Mouse (Mus musculus): ENCODE data around the gene Fam193a. TPM values are rescaled to one million over a fixed set of nuclear protein-coding genes. Genes with fewer than 3 reads are reported as not detected.

Fam193a gene
- polyA plus RNA-seq, 1 experiment from 2014 or later = 4.9 TPM

DNA sequence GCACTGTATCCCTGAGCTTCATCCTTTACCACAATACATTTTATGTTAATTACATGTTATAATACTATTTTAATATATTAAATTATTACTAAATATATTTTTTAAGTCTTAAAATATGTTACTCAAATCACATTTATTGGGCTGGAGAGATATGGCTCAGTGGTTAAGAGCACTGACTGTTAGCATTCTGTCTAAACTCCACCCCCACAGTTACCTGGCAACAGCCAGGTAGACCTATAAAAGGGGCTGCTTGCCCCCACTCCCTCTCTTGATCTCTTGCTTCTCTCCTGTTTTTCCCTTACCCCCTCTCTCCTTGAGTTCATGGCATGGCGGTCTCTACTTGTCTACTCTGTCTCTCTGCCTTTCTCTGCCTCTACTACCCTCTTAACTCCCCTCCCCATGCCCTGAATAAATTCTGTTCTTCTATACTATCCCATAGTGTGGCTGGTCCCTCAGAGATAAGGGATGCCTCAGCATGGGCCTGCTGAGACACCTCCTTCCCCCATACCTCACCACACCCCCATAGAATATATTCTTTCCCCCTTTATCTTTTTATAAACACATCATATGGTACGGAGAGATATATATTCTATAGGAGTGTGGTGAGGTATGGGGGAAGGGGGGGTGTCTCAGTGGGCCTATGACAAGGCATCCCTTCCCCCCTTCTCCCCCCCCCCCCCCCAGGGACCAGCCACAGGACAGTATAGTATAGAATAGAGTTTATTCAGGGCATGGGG lies 98.5 kb downstream of the Fam193a start:
- Histone ChIP-seq H3K9ac (peak overlapping the region; percentile 39; the same call in 1 of the 2 replicates), H3K27me3 (replicated peaks) (no peaks in the 10 kb centered on the region), H3K4me1 (peaks cover 41% of the 10 kb centered on the region), H3K27ac (peak overlapping the region; percentile 82), H3K4me2 (peak overlapping the region; percentile 55), H3K36me3 (peaks cover 78% of the 10 kb centered on the region), H3K4me3 (no peak overlapping the region; the same call in 1 of the 2 replicates), H3K9me3 (replicated peaks) (no peaks in the 10 kb centered on the region)
- WGBS (ENCODE audit: insufficient replicate concordance) = 42% methylated on average over 2 of the region's 2 CpGs
- ATAC-seq = peak; percentile 99

DNA sequence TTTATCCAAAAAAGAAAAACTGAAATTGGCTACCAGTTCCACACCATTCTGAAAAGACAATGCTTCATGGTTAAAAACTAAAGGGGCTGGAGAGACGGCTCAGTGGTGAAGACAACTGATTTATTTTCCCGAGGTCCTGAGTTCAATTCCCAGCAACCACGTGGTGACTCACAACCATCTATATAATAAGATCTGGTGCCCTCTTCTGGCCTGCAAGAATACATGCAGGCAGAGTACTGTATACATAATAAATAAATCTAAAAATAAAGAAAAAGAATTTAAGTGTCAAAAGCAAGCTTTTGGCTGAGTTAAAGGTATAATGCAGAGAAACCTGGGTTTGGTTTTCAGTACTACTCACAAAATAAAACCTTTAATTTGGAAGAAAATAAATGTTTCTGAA lies 111.2 kb downstream of the Fam193a start:
- H3K27ac ChIP-seq = no peak overlapping the region
- no peaks in the 10 kb centered on the region for H3K4me1 ChIP-seq
- no peaks in the 10 kb centered on the region for H3K9me3 ChIP-seq (replicated peaks)
- no peak for ATAC-seq
- H3K36me3 ChIP-seq = peaks cover 73% of the 10 kb centered on the region
- H3K9ac ChIP-seq = no peak overlapping the region
- H3K27me3 ChIP-seq (replicated peaks) = no peaks in the 10 kb centered on the region
- H3K4me2 ChIP-seq = no peak overlapping the region
- 74% methylated on average over 3 of the region's 3 CpGs for WGBS (ENCODE audit: insufficient replicate concordance)
- no peak overlapping the region for H3K4me3 ChIP-seq

DNA sequence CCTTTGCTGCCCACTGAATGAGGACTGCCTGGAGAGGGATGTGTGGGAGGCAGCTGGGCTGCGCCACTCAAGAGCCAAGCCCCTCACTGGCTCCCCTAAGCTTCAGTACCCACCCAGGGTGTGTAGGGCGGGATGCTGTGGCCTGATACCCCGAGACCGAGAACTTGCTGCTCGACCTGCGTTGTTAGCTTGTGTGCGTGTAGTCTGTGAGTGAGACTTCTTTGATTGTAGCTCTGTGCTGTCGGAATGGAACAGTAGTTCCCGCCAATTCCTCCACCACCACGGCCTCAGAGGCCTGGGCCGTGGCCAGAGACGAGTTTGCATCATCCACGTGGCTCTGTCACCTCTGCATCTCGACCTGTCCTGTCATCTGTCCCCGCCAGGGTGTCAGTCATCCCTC lies 116.0 kb downstream of the Fam193a start:
- Histone ChIP-seq H3K4me2 (no peak overlapping the region), H3K4me3 (no peak overlapping the region), H3K9me3 (replicated peaks) (no peaks in the 10 kb centered on the region), H3K27ac (no peak overlapping the region), H3K27me3 (replicated peaks) (no peaks in the 10 kb centered on the region), H3K9ac (no peak overlapping the region), H3K36me3 (peaks cover 38% of the 10 kb centered on the region), H3K4me1 (no peaks in the 10 kb centered on the region)
- no peak for ATAC-seq
- 86% methylated on average over 15 of the region's 15 CpGs for WGBS (ENCODE audit: insufficient replicate concordance)

DNA sequence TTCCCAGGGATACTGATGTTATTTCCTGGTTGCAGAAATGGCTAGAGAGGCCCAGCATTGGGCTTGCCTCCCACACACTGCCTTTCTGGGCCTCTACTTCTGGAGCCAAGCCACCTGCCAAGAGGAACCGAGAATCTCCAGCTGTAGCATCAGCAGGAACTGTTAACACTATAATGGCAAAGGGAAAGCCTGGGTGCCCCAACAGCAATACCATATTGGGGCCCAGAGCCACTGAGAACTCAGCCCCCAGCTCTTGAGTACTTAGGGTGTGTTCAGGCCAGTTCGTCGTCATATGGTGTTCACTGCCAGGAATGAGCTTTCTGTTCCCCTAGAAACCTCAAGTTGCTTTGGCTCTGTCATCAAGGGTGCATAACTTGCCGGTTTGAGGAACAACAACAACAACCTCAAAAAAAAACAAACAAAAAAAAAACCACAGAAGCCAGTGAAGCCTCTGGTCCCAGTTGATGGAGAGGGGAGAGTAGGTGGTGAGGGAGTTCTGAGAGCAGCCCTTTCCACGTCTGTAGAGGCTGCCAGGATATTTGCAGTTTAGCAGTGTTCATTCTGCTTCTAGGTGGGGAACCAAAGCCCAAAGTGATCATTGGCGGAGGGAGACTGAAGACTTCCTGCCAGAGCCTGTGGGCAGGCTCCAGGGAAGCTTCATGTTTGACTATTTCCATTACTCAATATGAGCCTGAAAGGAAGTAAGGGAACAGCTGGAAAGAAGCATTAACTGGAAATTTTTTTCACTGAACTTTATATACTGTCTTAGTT lies 117.8 kb downstream of the Fam193a start:
- H3K9me3 ChIP-seq (replicated peaks) = no peaks in the 10 kb centered on the region
- H3K9ac ChIP-seq = no peak overlapping the region
- 62% methylated on average over 6 of the region's 6 CpGs for WGBS (ENCODE audit: insufficient replicate concordance)
- H3K4me2 ChIP-seq = no peak overlapping the region
- H3K27ac ChIP-seq = no peak overlapping the region
- ATAC-seq = no peak
- peaks cover 22% of the 10 kb centered on the region for H3K36me3 ChIP-seq
- H3K4me3 ChIP-seq = no peak overlapping the region
- no peaks in the 10 kb centered on the region for H3K27me3 ChIP-seq (replicated peaks)
- H3K4me1 ChIP-seq = no peaks in the 10 kb centered on the region

DNA sequence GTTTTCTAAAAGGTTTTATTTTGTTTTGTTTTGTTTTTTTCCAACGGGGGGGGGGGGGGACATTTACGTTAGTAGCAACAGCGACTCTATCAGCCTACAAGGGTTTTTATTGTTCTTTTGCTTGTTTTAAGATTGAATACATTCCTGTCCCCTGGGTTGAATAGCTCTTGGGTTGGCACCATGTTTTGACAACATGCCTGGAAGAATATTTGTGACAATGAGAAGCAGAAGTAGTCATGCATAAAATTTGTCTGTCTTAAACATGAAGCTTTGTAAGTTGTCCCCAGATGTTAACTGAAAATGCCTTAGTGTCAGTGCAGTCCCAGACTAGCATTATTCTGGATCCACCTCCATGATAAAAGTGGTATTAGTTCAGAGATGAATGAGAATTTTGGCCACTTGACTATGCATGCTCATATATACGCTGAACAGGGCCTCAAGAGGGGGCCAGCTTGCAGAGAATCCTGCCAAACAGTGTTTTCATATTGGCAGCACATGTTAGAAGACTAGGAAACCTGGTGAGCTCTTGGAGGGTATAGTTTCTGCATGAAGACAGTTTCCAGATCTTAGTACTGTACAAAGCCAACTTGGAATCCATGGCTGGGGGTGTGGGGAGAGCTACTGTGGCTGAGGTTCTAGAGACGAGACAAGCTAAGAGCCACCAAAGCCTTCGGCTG lies 119.1 kb downstream of the Fam193a start:
- Histone ChIP-seq H3K4me3 (no peak overlapping the region), H3K4me2 (no peak overlapping the region), H3K4me1 (no peaks in the 10 kb centered on the region), H3K27ac (no peak overlapping the region), H3K36me3 (peaks cover 21% of the 10 kb centered on the region), H3K9ac (no peak overlapping the region), H3K27me3 (replicated peaks) (no peaks in the 10 kb centered on the region), H3K9me3 (replicated peaks) (no peaks in the 10 kb centered on the region)
- no peak for ATAC-seq
- 81% methylated on average over 6 of the region's 6 CpGs for WGBS (ENCODE audit: insufficient replicate concordance)

DNA sequence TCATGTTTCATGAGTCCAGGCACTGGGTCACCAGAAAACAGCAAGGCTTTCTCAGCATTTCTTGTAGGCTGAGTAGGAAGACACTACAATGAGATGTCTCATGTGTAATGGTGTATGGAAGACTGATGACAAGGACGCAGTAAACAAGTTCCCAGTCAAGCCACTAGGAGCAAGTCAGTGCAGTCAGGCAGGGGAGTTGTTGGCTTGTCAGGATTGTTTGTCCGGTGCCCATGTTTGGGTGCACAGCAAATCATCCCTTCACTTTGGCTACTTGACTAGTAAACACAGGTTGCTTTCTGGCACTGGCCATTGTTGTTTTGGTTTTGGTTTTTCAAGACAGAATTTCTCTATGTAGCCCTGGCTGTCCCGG lies 119.7 kb downstream of the Fam193a start:
- 85% methylated on average over 3 of the region's 3 CpGs for WGBS (ENCODE audit: insufficient replicate concordance)
- Histone ChIP-seq H3K4me3 (no peak overlapping the region), H3K9ac (no peak overlapping the region), H3K9me3 (replicated peaks) (no peaks in the 10 kb centered on the region), H3K27ac (no peak overlapping the region), H3K4me2 (no peak overlapping the region), H3K4me1 (no peaks in the 10 kb centered on the region), H3K27me3 (replicated peaks) (no peaks in the 10 kb centered on the region), H3K36me3 (peaks cover 21% of the 10 kb centered on the region)
- ATAC-seq = no peak

DNA sequence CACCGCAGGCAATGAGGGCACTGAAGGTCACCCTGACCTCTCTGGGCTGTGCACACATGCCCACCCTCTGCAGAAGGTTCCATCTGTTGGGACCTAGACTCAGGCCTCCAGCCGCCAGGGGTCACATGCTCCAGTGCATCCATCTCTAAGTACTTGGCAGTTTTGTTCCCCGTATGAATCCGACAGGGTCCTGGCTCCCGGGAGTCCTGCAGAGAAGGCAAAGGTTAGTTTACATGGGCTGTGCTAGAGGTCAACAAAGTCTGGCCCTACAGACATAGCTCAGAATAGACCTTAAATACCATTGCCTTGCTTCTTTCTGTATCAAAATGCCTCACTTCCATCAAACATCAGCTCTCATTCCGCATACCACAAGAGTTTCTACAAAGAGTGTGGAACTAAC lies 127.0 kb downstream of the Fam193a start:
- no peak overlapping the region for H3K4me2 ChIP-seq
- H3K4me1 ChIP-seq = peaks cover 10% of the 10 kb centered on the region
- no peak overlapping the region for H3K27ac ChIP-seq
- 76% methylated on average over 6 of the region's 6 CpGs for WGBS (ENCODE audit: insufficient replicate concordance)
- no peaks in the 10 kb centered on the region for H3K9me3 ChIP-seq (replicated peaks)
- no peaks in the 10 kb centered on the region for H3K27me3 ChIP-seq (replicated peaks)
- H3K4me3 ChIP-seq = no peak overlapping the region
- ATAC-seq = peak; percentile 40; the same call in 1 of the 2 replicates
- H3K36me3 ChIP-seq = peaks cover 7% of the 10 kb centered on the region; the same call in 1 of the 2 replicates
- no peak overlapping the region for H3K9ac ChIP-seq

DNA sequence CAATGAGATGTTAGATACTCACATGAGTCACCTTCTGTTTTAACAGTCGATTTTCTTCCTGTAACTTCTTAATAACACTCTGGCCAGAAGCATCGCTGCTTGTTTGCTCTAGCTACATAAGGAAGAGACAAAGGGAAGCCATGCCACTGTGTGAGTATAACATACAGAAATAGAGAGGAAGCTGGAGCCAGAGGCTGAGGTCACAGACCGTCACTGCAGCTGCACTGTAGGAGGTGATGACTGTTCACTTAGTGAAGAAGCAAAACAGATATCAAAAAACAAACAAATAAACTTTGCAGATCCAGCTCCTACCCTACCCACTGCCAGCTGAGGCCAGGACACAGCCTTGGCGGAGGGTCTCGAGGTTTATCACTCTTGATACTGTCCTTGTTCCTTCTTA lies 131.2 kb downstream of the Fam193a start:
- H3K27me3 ChIP-seq (replicated peaks) = no peaks in the 10 kb centered on the region
- H3K4me3 ChIP-seq = no peak overlapping the region
- no peak overlapping the region for H3K27ac ChIP-seq
- no peaks in the 10 kb centered on the region for H3K9me3 ChIP-seq (replicated peaks)
- 73% methylated on average over 5 of the region's 5 CpGs for WGBS (ENCODE audit: insufficient replicate concordance)
- no peak for ATAC-seq
- no peak overlapping the region for H3K9ac ChIP-seq
- peaks cover 16% of the 10 kb centered on the region for H3K36me3 ChIP-seq
- peaks cover 15% of the 10 kb centered on the region for H3K4me1 ChIP-seq
- H3K4me2 ChIP-seq = no peak overlapping the region

DNA sequence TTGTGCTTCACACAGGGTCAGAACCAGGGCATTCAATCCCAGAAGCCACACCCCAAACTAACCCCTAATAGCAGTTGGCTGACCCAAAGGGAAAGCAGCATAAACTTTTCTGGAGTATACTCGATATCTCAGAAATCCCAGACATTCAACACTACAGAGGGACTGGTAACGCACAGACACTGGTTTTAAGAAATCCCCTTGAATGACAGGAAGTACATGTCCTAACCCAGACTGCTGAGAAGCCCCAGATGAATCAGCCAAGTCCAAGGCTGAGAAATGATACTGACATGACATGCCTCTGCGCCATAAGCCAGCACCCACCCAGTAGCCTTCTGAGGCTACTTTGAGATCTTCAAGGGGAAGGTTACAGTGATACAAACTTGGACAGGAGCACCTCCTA lies 131.9 kb downstream of the Fam193a start:
- ATAC-seq = no peak
- 75% methylated on average over 3 of the region's 3 CpGs for WGBS (ENCODE audit: insufficient replicate concordance)

DNA sequence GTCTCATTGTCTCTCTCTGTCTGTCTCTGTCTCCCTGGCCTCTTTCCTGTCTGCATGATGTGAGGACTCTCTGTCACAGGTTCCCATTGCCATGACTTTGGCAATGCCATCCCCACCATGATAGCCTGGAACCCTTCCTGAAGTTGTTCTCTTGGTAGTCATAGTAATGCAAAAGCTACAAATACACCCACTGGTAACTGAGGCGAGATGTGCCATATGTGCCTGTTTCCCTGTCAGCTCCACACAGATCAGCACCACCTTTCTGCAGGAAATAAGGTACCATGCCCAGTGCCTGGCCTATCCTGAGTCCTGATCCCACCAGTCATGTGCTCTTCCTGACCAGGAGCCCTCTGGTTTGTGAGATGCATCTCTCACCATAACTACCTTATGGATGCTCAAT lies 132.7 kb downstream of the Fam193a start:
- 73% methylated on average over 1 of the region's 1 CpGs for WGBS (ENCODE audit: insufficient replicate concordance)
- ATAC-seq = no peak
- H3K27me3 ChIP-seq (replicated peaks) = no peaks in the 10 kb centered on the region
- H3K27ac ChIP-seq = no peak overlapping the region
- peaks cover 16% of the 10 kb centered on the region for H3K36me3 ChIP-seq
- H3K9ac ChIP-seq = no peak overlapping the region
- H3K4me1 ChIP-seq = peaks cover 6% of the 10 kb centered on the region; the same call in 1 of the 2 replicates
- H3K4me2 ChIP-seq = no peak overlapping the region
- H3K4me3 ChIP-seq = no peak overlapping the region
- no peaks in the 10 kb centered on the region for H3K9me3 ChIP-seq (replicated peaks)

More for the DNA sequence above, 131.9 kb downstream of the Fam193a start:
- Histone ChIP-seq H3K27ac (no peak overlapping the region), H3K9me3 (replicated peaks) (no peaks in the 10 kb centered on the region), H3K4me2 (no peak overlapping the region), H3K9ac (no peak overlapping the region), H3K4me3 (no peak overlapping the region), H3K27me3 (replicated peaks) (no peaks in the 10 kb centered on the region), H3K36me3 (peaks cover 16% of the 10 kb centered on the region), H3K4me1 (peaks cover 8% of the 10 kb centered on the region; the same call in 1 of the 2 replicates)

DNA sequence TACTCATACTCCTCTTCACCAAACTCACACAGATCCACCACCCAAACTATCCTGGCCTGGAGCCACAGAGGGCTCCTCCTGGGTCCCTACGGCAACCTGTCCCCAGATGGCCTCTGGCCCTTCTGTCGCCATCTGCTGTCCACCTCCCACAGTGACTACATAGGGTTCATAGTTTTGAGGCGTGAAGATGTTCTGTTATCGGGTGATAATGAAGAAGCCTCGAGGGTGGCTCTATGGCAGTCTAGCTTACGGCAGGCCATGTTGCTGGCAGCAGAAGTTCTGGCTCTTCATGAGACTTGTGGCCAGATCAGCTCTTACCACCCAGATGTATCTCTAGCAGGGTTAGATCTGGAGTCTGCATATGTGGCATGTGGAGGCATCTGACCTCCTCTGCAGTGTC lies 133.1 kb downstream of the Fam193a start:
- Histone ChIP-seq H3K36me3 (peaks cover 16% of the 10 kb centered on the region), H3K27me3 (replicated peaks) (no peaks in the 10 kb centered on the region), H3K9me3 (replicated peaks) (no peaks in the 10 kb centered on the region), H3K4me3 (no peak overlapping the region), H3K4me2 (no peak overlapping the region), H3K4me1 (peaks cover 4% of the 10 kb centered on the region; the same call in 1 of the 2 replicates), H3K9ac (no peak overlapping the region), H3K27ac (no peak overlapping the region)
- ATAC-seq = no peak
- 63% methylated on average over 6 of the region's 6 CpGs for WGBS (ENCODE audit: insufficient replicate concordance)

DNA sequence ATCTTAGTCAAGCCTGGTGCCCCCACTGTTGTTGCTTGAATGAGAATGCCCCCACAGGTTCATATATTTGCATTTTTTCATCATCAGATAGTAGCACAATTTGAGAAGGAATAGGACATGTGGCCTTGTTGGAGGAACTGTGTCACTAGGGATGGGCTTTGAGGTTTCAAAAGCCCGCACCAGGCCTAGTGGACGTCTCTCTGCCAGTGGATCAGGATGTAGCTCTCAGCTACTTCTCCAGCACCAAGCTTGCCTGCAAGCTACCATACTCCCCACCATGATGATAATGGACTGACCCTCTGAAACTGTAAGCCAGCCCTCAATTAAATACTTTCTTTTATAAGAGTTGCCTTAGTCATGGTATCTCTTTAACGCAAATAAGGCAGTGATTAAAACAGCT lies 142.8 kb downstream of the Fam193a start:
- Histone ChIP-seq H3K4me2 (peak overlapping the region; percentile 99; the same call in 1 of the 2 replicates), H3K4me1 (peaks cover 29% of the 10 kb centered on the region), H3K9me3 (replicated peaks) (no peaks in the 10 kb centered on the region), H3K27me3 (replicated peaks) (no peaks in the 10 kb centered on the region), H3K27ac (no peak overlapping the region), H3K9ac (no peak overlapping the region), H3K36me3 (no peaks in the 10 kb centered on the region), H3K4me3 (no peak overlapping the region)
- WGBS (ENCODE audit: insufficient replicate concordance) = 73% methylated on average over 3 of the region's 3 CpGs
- no peak for ATAC-seq

Measured in liver, embryonic 12.5 days (tissue).